Mouse (Mus musculus) E14TG2a.4 (cell line): ENCODE measurements around the gene Xxylt1.

Experiments used
- H3K27me3 ChIP-seq: 2 replicates; pipeline ENCODE4 v1.6.1; 2014; ENCODE audit warnings: low read length, control low read depth; ENCODE audit not compliant: insufficient read depth
- H3K36me3 ChIP-seq: 2 replicates; pipeline ENCODE4 v1.6.1; 2014; ENCODE audit warnings: low read length, control low read depth; ENCODE audit not compliant: insufficient read depth
- H3K4me1 ChIP-seq: replicated peaks from 2 replicates; pipeline ENCODE4 v1.6.1; 2014; ENCODE audit warnings: low read depth, low read length, control low read depth
- H3K4me3 ChIP-seq: replicated peaks from 2 replicates; pipeline ENCODE4 v1.5.1; 2014; ENCODE audit warnings: mild to moderate bottlenecking, low read length
- H3K9me3 ChIP-seq: 2 replicates; pipeline ENCODE4 v1.6.1; 2014; ENCODE audit warnings: low read length, control low read depth
- CTCF ChIP-seq: conservative IDR thresholded peaks from 2 replicates; pipeline ENCODE4 v1.5.1; 2014; ENCODE audit warnings: low read length
- NANOG ChIP-seq: IDR thresholded peaks from 2 replicates; pipeline ENCODE4 v1.6.1; 2014; ENCODE audit warnings: borderline replicate concordance, low read length, mixed read lengths
- POU5F1 ChIP-seq: IDR thresholded peaks from 2 replicates; pipeline ENCODE4 v1.6.1; 2014; ENCODE audit warnings: low read length, borderline replicate concordance

The Xxylt1 gene

GRCm38 (mm10) chr16:31041566-31041965, 39.7 kb downstream of the Xxylt1 start:
- no peak for TF ChIP-seq POU5F1
- no peak for TF ChIP-seq NANOG
- no peak for TF ChIP-seq CTCF

DNA sequence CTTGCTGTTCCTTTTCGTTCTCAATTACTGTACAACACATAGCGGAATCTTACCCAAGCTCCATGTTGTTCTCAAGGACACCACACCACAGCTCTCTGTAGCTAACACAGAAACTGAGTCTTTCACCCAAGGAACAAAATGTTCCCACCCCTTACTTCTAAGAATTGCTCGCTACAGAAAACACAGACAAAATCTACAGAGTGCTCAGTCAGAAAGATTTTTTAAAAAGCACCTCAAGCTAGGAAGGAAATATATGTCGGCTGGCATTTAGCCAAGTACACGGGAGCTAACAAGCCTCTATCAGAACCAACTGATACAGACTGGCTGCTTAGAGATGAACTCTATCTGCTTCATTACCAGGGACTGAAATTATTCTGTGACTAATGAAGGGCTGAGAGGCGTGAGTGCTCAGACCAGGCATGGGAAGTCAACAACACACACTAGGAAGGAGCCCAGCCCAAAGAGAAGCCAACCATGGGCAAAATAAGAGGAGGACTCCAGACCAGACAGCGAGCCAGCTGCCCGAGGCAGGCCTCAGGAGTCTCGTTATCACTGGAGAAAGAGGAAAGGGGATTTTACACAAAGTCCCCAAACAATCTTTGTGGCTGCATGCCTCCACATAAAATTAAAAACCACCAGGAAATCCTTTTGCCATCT, 41.3 kb downstream of the Xxylt1 start:
- TF ChIP-seq NANOG (no peak), CTCF (no peak), POU5F1 (no peak)
- no peak overlapping the region for H3K4me3 ChIP-seq
- H3K27me3 ChIP-seq: no peaks in the 10 kb centered on the region
- H3K4me1 ChIP-seq: peaks cover 31% of the 10 kb centered on the region
- 0 out of 2 replicates have a peak, but pooled peaks cover 8% of the 10 kb centered on the region for H3K36me3 ChIP-seq
- peaks cover 11% of the 10 kb centered on the region for H3K9me3 ChIP-seq

More at GRCm38 (mm10) chr16:31041566-31041965, 39.7 kb downstream of the Xxylt1 start:
- no peak overlapping the region for H3K4me3 ChIP-seq
- H3K27me3 ChIP-seq: no peaks in the 10 kb centered on the region
- peaks cover 9% of the 10 kb centered on the region; the same call in 1 of the 2 replicates for H3K36me3 ChIP-seq
- peaks cover 11% of the 10 kb centered on the region for H3K9me3 ChIP-seq
- H3K4me1 ChIP-seq: peaks cover 20% of the 10 kb centered on the region

DNA sequence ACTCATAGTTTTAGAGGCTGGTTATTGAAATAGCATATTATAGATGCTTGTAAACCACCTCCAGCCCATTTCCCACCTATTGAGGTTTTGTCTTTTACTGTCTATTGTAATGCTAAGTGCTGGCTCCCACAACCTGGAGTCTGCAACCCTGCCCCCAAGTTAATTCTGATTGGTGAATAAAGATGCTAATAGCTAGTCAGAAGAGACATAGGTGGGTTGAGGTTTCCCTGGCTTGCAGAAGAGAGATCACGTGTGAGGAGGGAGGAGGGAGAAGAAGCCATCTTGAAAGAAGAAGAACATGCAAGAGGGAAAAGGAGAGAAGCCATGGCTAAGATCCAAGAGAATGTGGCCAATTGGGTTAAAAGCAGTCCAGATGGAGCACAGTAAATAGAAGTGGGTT, 43.8 kb downstream of the Xxylt1 start:
- peaks cover 11% of the 10 kb centered on the region for H3K9me3 ChIP-seq
- no peaks in the 10 kb centered on the region for H3K27me3 ChIP-seq
- no peak overlapping the region for H3K4me3 ChIP-seq
- TF ChIP-seq CTCF (no peak), POU5F1 (no peak), NANOG (no peak)
- H3K4me1 ChIP-seq: peaks cover 49% of the 10 kb centered on the region
- H3K36me3 ChIP-seq: no peaks in the 10 kb centered on the region

DNA sequence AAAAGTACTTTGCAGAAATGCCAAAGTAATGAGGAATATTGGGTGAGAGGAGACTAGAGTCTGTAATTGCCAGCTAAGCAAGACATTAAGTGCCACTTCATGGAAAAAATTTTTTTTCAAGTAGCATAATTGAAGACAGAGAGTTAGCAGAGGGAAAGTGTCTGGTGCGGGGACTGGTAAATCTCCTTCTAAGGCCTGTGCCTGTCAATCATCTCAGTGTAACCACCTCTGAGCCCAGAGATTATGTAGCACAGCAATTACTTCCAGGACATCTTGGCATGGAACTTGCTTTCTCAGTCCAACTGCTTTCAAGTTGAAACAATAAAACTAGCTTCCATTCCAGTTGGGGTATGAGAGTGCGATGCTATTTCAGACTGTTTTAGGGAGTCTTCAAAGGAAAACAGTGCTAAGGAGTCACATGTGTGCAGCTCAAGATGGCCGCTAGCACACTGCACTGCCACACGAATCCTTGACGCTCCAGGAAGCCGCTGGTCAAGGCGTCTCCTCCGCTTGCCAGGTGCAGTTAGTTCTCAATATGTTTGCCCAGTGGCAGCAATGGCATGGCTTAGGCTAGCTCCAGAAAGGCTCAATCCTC, 45.5 kb downstream of the Xxylt1 start:
- H3K36me3 ChIP-seq: no peaks in the 10 kb centered on the region
- no peak overlapping the region for H3K4me3 ChIP-seq
- no peaks in the 10 kb centered on the region for H3K27me3 ChIP-seq
- H3K9me3 ChIP-seq: peaks cover 11% of the 10 kb centered on the region
- peaks cover 57% of the 10 kb centered on the region for H3K4me1 ChIP-seq
- no peak for TF ChIP-seq NANOG
- no peak for TF ChIP-seq POU5F1
- no peak for TF ChIP-seq CTCF

GRCm38 (mm10) chr16:31035235-31035634, 46.0 kb downstream of the Xxylt1 start:
- Histone ChIP-seq H3K4me3 (no peak overlapping the region), H3K4me1 (peaks cover 62% of the 10 kb centered on the region), H3K36me3 (no peaks in the 10 kb centered on the region), H3K9me3 (peaks cover 11% of the 10 kb centered on the region), H3K27me3 (no peaks in the 10 kb centered on the region)
- TF ChIP-seq NANOG: no peak
- TF ChIP-seq POU5F1: no peak
- TF ChIP-seq CTCF: no peak

GRCm38 (mm10) chr16:31034051-31034450, 47.2 kb downstream of the Xxylt1 start:
- H3K4me1 ChIP-seq: peaks cover 72% of the 10 kb centered on the region
- peaks cover 11% of the 10 kb centered on the region for H3K9me3 ChIP-seq
- TF ChIP-seq POU5F1: no peak
- TF ChIP-seq CTCF: no peak
- H3K36me3 ChIP-seq: no peaks in the 10 kb centered on the region
- H3K4me3 ChIP-seq: no peak overlapping the region
- no peaks in the 10 kb centered on the region for H3K27me3 ChIP-seq

DNA sequence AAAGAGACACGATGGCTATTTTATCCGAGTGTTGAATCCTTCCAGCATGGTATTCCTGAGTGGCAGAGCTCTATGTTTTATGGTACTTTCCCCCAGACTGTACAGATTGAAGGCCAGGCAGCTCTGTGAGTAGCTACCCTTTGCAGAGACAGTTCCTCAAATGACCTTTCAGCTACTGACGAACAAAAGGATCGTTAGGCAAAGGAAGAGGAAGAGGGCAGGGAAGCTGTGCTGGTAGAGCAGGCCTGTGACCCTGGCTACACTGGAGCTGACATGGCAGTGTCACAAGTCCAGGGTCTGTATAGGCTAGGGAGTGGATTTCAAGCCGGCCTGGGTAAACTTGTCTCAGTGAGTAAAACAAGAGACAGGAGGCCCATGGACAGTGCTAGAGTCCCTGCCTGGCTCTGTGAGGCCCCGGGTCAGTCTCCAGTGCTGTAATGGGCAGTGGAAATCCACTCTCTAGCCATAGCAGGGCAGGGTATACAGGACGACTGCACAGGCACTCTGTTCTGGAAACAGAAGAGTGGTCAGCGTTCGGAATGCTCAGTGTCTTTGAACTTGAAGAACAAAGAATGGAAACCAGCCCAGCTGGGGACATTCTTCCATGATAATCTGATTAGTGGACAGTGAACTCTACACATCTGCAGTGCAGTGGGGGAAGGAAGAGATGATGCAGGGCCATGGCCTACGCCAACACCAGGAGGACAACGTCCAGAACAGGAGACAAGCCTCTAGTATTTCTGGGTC, 51.3 kb downstream of the Xxylt1 start:
- Histone ChIP-seq H3K27me3 (no peaks in the 10 kb centered on the region), H3K4me3 (no peak overlapping the region), H3K4me1 (peaks cover 54% of the 10 kb centered on the region), H3K9me3 (no peaks in the 10 kb centered on the region), H3K36me3 (peaks cover 7% of the 10 kb centered on the region; the same call in 1 of the 2 replicates)
- TF ChIP-seq CTCF: no peak
- TF ChIP-seq POU5F1: no peak
- TF ChIP-seq NANOG: no peak

- Histone ChIP-seq H3K9me3 (no peaks in the 10 kb centered on the region), H3K4me1 (peaks cover 59% of the 10 kb centered on the region), H3K36me3 (peaks cover 7% of the 10 kb centered on the region; the same call in 1 of the 2 replicates), H3K27me3 (no peaks in the 10 kb centered on the region), H3K4me3 (no peak overlapping the region)
- TF ChIP-seq CTCF: no peak
These were observed 53.6 kb downstream of the Xxylt1 start for GRCm38 (mm10) chr16:31027675-31028074.
